Mouse (Mus musculus) adrenal gland, postnatal 36 days (tissue): ENCODE results near the gene Prkd1. TPM values are rescaled to one million over a fixed set of nuclear protein-coding genes. Genes with fewer than 3 reads are reported as not detected.

Source experiments
- DNase-seq, 2 experiments: peaks; one replicate each; pipeline ENCODE4 v3.0.0; 2021; ENCODE audit warnings: mixed read lengths in 1 of 2
- total RNA-seq, 2 experiments: library from RNA; stranded (reverse); gene quantifications; 2 replicates each; pipeline ENCODE4 v1.2.3; 2021

Prkd1 gene
- total RNA-seq, 2 experiments from 2014 or later, result 14.1 to 14.4 TPM

GRCm38 (mm10) chr12:50558231-50558630 is 90.7 kb downstream of the Prkd1 start:
- DNase-seq, result no peak

GRCm38 (mm10) chr12:50554214-50554613 is 94.7 kb downstream of the Prkd1 start:
- DNase-seq, result no peak

DNA sequence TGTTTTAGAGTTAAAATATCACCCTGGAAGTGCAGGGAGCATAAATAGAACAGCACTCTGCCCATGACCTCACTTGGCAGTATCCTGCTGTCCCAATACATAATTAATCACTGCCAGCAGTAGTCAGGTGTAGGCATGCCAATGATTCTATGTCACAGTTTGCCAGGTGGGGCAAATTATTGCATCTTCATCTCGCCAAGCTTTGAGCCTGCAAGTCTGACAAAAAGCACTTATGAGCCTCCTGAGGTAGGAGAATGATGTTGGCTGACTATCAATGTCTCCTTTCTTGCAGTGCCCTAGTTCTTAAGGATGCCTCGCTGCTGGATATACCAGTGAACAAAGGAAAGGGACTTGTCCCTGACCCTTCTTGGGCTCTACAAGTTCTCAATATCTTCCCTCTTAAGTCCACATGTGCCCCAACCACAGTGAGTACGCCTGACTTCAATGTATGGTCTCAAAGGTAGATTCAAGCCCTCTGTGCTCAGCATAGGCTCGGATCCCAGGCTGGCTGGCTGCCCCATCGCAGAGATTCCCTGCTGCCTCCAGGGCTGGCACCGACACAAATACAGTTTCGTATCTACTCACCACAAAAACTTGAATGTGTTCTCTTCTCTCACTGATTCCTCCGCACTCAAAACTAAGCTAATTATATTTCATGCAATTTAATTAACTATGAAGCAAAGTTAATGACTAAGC is 98.9 kb downstream of the Prkd1 start:
- peak; percentile 63 to 74 for DNase-seq

DNA sequence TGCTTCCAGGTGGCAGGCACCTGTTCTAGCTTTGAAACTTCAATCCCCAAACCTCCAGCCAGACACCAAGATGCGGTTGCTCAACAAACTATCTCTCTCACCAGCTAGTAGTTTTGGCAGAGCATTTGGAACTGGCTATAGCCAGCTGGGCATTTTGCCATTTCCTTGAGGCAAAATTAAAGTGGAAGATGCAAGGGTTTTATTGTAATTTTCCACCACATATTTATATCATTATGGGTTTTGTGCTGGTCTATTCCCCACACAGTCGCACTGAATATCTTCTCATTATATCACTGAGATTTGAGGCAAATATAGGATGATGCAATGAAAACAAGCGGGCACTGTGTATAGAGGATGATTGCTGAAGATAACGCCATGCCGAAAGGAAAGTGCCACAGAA is 102.5 kb downstream of the Prkd1 start:
- DNase-seq, result peak; percentile 40 to 51

DNA sequence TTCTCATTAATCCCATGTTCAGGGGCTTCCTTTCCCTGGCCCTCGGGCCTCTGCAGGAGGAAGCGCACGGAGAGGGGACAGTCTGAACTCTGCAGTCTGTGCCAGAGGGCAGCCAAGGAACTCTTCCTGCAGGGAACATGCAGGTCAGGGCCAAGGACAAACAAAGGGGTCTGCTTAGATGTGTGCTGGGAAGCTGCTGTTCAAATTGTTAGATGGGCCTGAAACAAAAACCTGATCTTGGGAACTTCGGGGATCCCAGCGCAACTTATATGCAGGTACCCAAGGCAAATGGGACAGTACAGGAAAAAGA is 103.3 kb downstream of the Prkd1 start:
- DNase-seq, result peak; percentile 30 to 59

GRCm38 (mm10) chr12:50544855-50545609 is 103.9 kb downstream of the Prkd1 start:
- DNase-seq, result peak; percentile 72 to 74

- DNase-seq, result no peak
These were observed 108.1 kb downstream of the Prkd1 start for GRCm38 (mm10) chr12:50540793-50541192.

DNA sequence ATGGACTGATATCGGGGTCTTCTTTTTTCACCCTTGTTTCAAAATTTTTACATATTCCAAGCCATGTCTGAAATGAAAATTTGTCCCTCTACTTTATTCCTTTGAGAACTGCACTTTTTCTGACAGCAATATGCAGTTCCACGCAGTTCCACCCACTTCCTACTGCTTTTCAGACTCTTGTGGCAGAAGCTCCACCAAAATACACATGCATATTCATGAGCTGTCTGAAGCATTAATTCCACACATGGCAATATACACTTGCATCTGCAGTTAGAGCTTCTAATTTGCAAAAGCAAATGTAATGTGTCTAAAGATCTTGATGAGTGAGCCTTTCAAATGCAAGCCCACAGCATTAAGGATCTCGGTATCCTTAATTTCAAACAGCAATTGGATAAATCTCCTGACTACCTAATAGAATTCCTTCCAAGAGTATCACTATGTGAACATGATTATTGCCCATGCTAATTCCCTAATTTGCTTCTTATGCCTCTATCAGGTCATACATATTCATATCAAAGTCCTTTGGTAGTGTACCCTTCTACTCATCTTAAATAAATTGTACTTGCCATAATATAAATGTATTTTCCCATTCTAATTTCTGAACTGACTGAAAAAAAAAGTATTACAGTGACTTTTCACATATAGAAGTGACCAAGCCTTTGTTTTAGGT is 110.5 kb downstream of the Prkd1 start:
- no peak for DNase-seq

DNA sequence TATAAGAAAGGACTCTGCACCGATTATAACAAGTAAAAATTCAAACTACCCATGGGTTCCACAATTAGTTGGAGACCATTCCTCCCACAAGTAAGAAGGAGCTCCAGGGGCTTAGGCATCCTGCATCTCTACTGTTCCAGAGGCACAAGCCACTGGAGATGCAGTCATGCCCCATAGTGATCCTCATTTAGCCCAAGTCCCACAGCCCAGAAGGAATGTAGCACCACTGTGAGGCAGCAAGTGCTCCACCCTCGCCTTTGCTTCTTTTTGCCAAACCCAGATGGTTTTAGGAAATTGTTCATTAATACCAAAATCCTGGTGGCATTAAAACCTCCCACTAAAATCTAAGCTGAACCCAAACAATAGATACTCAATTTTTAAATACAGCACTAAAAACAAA is 111.1 kb downstream of the Prkd1 start:
- DNase-seq, result no peak

- DNase-seq, result no peak
These were observed 111.9 kb downstream of the Prkd1 start for GRCm38 (mm10) chr12:50537006-50537405.

GRCm38 (mm10) chr12:50528633-50529032 is 120.3 kb downstream of the Prkd1 start:
- DNase-seq, result no peak

DNA sequence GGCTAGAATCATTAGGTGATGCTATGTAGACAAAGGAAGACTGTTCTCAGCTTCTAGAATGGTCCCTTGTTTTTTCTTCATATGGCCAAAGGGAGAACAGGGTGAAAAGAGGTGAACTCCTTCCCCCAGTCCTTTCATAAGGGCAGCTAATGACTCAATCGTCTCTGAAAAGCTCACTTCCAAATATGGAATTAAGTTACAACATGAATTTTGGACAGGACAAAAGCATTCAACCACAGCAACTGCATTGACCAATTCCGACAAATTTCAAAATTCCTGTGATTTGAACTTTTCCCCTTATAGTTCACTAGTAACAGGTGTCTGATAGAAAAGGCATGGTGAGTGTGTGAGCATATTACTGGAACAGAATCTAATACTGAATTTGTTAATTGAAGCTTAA is 124.8 kb downstream of the Prkd1 start:
- no peak for DNase-seq

GRCm38 (mm10) chr12:50514526-50514925 is 134.4 kb downstream of the Prkd1 start:
- DNase-seq, result no peak

DNA sequence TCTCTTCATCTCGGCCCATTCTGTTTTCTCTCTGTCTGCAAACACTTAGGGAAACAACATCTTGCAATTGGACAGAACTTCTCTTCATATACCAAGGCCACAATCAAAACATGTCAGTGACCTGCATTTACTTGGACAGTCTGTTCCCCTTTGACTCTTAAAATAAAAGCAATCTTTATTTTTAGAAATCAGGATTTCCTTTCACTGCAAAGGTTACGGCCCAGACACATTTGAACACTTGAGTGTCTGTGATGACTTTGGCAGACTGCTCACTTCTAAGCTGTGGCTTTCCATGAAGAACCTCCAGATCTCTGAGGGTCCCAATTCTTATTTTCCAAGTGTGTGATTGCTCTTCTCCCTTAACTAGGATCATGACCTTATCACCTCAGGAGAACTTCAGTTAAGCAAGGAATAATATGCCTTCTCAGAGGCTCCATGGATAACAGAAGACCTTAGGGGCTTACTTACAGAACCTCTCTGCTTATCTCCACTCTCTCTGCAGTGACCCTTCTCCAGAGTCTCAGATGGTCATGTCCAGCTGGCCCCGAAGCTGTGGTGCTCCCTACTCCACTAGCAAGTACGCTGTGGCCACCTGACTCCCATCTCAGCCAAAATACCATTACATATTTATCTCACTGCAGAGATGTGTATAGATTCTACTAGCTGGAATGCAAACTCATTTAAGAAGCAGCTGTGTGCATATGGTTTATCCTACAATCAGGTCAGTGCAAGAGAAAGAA is 137.2 kb downstream of the Prkd1 start:
- DNase-seq, result no peak

DNA sequence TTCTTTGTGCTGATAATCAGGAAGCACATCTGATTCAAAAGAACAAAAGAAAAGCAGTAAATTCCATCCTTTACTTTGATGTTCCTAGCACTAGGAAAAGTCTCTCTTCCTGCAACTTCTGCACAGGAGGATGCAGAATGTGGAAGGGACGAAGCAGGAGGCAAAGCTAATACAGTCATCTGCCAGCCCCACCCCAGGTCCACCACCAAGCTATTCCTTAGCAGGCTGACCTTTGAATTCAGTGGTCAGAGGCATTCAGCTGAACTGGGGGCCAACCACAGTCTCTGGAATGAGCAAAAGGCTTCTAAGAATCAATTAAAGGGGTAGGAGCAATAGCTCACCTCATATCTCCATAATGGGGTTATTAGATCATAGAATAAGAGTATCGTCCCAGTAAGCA is 140.1 kb downstream of the Prkd1 start:
- no peak for DNase-seq

DNA sequence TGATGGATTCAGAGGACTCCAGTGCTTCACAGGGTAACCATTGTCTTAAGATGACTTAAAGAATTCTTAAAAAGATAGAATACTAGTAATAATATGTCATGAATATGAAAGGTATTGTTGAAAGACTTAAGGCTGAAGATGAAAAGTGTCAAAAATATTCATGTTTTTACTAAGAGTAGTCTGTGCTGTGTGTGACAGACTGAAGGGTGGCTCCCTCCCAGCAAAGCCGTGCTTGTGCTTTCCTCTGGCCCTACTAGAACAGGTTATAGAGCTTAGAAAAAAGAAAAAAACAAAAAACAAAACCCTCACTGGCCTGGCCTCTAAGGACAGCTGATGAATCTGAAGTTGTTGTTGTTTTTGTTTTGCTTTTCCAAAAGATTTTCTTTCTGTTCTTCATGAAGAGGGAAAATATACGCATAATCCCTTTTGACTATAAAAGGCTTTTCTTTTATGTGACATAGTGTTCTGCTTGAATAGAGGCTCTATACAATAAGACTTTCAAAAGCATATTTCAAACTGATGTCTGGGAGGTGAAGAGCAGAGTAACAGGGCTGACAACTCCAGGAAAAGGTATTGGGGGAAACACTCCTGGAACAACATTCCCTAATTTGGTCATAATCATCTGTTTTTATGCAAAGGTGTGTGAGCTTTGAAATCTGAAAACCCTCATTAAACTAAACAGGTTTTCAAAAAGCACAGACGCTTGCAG is 148.9 kb downstream of the Prkd1 start:
- DNase-seq, result no peak

DNA sequence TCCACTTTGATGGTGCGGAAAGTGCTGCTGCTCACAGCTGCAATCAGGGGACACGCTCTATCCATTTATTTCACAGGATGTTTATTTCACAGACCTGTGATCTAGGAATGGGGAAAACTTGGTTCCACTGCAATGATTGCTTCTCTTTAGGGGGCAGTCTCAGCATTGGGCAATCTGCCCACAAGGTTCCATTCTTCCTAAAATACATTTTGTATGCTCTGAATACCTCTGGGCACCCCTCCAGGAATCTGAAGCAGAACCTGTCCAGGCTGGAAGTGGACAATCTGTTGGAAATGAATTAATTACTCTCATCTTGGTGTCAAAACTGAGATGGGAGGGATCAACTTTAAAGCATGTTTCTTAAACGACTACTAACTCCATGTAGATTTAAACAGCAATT is 152.9 kb downstream of the Prkd1 start:
- DNase-seq, result no peak

DNA sequence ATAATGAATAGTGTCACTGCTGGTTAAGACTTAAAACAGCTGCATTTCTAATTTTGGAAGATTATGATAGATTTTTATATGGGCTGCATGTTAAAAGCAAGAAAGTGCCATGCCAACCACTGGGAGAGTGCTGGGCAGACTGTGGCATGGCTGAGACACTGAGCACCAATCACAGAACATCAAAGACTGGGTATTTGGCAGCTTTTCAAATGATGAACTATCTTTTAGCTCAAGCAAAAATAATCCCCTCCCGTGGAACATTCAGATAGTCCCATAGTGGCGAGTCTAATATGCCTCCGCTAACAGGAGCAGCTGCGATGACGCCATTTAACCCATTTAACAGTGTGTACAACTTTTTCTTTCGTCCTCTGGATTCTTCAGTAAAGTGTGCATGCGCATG is 169.1 kb downstream of the Prkd1 start:
- DNase-seq, result peak in 1 of 2 experiments; percentile 9

DNA sequence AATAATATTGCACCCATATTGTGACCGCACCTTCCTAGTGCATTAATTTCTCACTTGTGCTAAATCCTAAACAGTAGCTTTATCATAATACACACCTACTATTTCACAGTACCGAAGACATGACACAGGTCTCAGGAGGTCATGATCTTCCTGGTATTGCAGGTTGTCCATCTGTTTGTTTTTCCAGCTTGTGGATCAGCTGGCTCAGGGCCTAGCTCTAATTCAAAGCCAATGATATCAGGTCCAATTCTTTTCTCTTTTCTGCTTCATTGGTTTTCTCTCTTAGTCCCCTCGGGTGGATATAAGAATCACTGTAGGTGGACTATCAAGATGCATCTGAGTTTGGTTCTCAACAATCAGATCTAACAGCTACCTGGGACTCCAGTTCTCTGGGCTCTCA is 191.7 kb downstream of the Prkd1 start:
- no peak for DNase-seq

- no peak for DNase-seq
These were observed 197.1 kb downstream of the Prkd1 start for GRCm38 (mm10) chr12:50451761-50452160.

DNA sequence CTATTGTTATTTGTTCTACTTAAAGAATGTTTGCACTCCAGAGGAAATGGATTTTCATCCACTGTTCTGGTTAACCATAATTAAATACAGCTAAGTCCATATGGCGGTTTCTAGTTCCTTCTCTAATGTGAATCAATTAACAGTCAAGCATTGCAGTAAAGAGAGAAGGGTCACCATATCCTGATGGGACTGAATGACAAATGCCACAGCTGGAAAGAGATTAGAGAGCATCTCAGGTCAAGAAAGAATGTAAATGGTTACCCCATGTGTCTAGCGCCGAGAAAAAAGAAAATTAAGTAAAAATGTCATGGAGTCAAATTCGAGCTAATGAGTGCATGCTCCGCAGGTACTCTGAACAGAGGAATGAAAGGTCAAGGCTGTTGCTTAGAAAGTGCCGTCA is 212.2 kb downstream of the Prkd1 start:
- DNase-seq, result no peak

GRCm38 (mm10) chr12:50430129-50430703 is 218.7 kb downstream of the Prkd1 start:
- DNase-seq, result no peak
